Mouse (Mus musculus) central nervous system, embryonic 11.5 days (tissue): ENCODE measurements around the gene Zscan4b. TPM values are rescaled to one million over a fixed set of nuclear protein-coding genes. Genes with fewer than 3 reads are reported as not detected.

Experiments
- polyA plus RNA-seq: library from polyadenylated mRNA; depleted of rRNA; stranded (reverse); fragments of >200 nt; gene quantifications from 2 replicates; pipeline ENCODE4 v1.2.3, GENCODE M21; 2012; rRNA removed

Zscan4b gene
- polyA plus RNA-seq = not detected in 2 replicates

GRCm38 (mm10) chr7:10904950-10905349, at the start of gene Zscan4b:
Zscan4b (minus strand) TSS chr7:10905050.

Other genes with a start within 250 kb of the Zscan4b start
- gene Nlrp4b, start 217.3 kb downstream of the Zscan4b start, polyA plus RNA-seq = not detected in 2 replicates
- not detected in 2 replicates for gene Vmn1r71, start 150.7 kb downstream of the Zscan4b start, polyA plus RNA-seq
- gene Zscan4c, start 100.7 kb upstream of the Zscan4b start, polyA plus RNA-seq = not detected in 2 replicates
- not detected in 2 replicates for gene Zscan4-ps1, start 164.6 kb upstream of the Zscan4b start, polyA plus RNA-seq